Mouse (Mus musculus): ENCODE data around the gene Ahcyl1.
"Not testable (repeated sequence)": the region's sequence is repeated elsewhere in the genome, so short reads cannot be mapped to it uniquely, and the experiment has no call there.

The Ahcyl1 gene

GRCm38 (mm10) chr3:107654861-107655260 lies 41.5 kb downstream of the Ahcyl1 start:
- no peak for DNase-seq (ENCODE audit: low read depth)

- no peak for DNase-seq (ENCODE audit: low read depth)
Measured at GRCm38 (mm10) chr3:107652968-107653367, 43.4 kb downstream of the Ahcyl1 start.

DNA sequence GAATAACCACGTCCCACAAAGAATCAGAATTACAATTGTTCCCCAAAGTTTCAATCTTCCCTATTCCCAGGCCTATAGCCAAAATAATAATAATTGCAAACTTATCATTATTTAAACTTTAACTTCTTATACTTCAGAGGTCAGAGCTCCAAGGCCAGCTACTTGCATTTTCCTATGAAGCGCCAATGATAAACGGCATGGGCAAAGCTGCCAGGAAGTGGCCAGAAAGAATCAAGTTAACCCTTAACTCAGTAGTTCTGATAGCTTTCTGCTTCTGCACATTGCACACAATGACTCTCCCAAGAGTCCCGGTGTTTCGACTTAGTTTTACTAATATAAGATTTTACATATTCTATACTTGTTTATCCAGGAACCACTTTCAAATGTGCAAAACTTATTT lies 46.1 kb downstream of the Ahcyl1 start:
- not testable (repeated sequence) for DNase-seq (ENCODE audit: low read depth)

GRCm38 (mm10) chr3:107646947-107647346 lies 49.4 kb downstream of the Ahcyl1 start:
- DNase-seq (ENCODE audit: low read depth): no peak

DNA sequence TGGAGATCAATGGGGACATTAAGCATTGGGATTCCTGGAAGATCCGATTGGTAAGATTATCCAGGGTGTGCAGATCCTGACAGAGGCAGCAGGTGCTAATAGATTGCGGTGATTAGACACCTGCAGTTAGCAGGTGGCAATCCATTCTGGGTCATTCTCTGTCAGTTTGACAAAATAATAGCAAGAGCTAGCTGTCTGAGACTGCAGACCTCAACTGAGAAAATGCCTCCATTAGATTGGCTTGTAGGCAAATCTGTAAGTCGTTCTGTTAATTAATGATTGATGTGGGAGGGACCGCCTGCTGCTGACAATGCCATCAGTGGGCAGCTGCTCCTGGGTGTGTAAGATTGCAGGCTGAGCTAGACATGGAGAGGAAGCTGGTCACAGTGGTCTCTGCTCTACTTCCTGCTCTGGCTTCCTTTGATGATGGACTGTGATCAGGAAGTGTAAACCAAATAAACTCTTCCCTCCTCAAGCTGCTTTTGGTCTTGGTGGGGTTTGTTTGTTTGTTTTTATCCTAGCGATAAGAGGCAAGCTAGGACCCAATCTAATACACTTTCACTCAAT lies 58.7 kb downstream of the Ahcyl1 start:
- DNase-seq (ENCODE audit: low read depth): no peak

DNA sequence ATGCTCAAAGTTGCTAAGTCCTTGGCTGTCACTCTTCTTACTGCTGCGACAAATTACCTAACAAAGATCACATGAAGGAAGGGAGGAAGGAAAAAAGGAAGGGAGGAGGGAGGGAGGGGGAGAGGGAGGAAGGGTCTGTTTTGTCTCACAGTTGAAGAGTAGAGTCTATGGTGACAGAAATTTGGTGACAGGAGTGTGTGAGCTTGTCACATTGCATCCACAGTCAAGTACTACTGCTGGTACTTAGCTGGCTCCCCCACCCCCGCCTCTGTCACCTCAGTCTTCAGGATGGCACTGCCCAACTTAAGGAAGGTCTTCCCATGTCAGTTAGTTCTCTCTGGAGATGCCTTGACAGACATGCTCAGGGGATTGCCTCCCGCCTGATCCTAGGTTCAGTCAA lies 60.1 kb downstream of the Ahcyl1 start:
- no peak for DNase-seq (ENCODE audit: low read depth)

- DNase-seq (ENCODE audit: low read depth): no peak
Measured at GRCm38 (mm10) chr3:107635836-107636235, 60.5 kb downstream of the Ahcyl1 start.

GRCm38 (mm10) chr3:107633906-107634305 lies 62.5 kb downstream of the Ahcyl1 start:
- no peak for DNase-seq (ENCODE audit: low read depth)

DNA sequence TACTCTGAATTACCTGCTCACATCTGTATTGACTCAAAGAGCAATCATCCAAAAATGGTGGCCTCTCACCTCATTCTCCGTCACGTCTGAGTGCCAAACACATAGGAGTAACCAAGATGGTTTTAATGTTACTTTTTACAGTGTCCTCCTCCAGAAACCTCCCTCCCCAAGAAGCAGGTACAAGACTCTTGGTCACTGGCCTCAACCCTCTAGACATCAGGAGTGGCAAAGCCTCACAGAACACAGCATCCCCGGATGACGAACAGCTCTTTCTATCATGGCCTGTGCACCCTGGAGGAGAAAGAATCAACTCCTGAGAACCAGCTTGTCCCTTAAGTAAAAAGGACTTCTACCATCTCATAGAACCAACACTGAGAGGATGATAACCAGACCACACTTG lies 63.6 kb downstream of the Ahcyl1 start:
- no peak for DNase-seq (ENCODE audit: low read depth)

DNA sequence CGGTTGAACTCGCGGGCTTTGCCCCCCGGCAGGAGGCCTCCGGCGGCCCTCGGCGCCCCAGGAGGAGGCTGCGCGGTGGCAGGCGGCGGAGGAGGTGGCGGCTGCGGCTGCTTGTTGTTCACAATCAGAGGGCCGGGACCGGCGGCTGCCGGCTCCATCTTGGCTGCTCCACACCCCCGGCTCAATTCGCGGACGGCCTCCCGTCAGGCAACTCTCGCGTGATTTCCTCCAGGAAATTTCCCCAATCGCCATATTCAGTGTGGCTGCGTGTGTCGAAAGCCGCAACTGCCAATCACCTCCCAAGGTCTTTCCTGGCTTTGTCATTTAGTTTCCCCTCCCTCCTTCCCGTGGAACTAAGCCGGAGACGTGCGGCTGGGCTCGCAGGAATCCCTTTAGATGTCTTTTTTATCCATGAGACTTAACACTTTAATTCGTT lies 64.8 kb downstream of the Ahcyl1 start, which contains the start of gene Strip1:
TSS of gene Strip1 (minus strand) at position 172 of the 436 bp plus-strand sequence.
- peak; percentile 90 for DNase-seq (ENCODE audit: low read depth)

- peak; percentile 10 for DNase-seq (ENCODE audit: low read depth)
Measured at GRCm38 (mm10) chr3:107630682-107631522, 65.5 kb downstream of the Ahcyl1 start, which contains the start of gene Gm10961. Gene Gm10961, plus strand, starts transcription at chr3:107631322.

DNA sequence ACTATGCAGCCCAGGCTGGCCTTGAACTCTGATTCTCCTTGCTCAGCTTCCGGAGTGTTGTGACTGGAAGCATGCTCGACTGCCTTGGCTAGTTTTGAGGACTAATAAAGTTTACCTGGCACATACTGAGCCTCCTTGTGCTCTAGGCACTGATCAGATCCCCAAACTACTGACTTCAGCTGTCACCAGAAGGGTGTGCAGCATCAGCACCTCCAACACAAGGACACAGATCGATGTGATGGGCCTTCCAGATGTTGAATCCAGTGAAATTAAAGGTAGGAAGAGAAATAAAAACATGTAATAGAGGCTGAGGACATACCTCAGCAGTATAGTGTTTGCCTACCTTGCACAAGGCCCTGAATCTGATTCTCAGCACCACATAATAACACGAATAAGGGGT lies 66.9 kb downstream of the Ahcyl1 start:
- DNase-seq (ENCODE audit: low read depth): no peak

GRCm38 (mm10) chr3:107628551-107628950 lies 67.8 kb downstream of the Ahcyl1 start:
- no peak for DNase-seq (ENCODE audit: low read depth)

DNA sequence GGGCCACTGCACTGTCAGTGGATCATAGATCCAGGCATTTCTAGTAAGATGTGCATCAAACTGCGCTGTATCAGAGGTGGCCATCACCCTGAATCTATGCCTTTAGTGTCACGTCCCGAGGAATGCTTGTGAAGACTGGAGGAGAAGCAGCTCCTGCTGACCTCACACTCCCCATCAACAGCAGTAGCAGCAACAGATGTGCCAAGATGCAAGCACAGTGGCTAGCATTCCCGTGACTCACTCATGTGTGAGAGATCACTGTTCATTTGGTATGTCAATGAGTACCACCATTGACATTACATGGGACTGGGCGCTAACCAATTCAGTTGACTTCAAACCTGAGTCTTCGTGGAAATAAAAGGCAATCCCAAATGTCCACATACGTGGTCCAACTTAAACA lies 68.7 kb downstream of the Ahcyl1 start:
- no peak for DNase-seq (ENCODE audit: low read depth)

DNA sequence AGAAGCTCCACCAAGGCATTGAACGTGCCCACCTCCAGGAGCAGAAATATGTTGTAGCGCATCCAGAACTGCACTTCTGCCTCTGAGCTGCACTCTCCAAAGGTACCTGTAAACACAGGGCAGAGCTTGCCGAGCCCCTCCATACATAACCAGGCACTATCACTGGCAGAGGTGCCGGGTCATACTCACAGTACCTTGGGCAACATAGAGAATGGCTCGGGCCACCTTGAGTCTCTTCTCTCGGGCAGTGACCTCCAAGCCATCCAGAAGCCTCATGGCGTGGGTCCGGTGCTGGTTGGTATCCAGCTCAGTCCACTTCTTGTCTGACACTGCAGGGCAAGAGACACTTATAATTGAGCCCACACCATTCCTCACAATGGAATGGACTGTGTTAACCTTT lies 69.6 kb downstream of the Ahcyl1 start:
- DNase-seq (ENCODE audit: low read depth): no peak

DNA sequence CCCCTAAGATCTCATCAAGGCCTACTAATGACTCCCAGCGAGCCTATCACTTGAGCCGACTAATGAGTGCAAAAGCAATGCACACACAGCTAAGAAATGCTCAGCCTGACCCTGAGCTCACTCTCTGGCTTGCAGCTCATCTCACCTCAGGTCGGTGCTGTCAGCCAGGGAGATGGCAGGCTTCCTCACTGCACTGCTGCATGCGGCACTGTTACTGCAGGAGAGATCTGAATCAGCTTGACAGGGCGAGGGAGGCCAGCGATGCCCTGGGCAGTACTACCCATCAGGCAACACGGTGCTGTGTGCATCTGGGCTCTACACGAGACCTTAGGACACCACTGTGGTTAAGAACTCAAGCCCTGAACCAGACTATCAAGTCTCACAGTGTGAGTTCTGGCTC lies 70.8 kb downstream of the Ahcyl1 start:
- no peak for DNase-seq (ENCODE audit: low read depth)

GRCm38 (mm10) chr3:107624424-107624823 lies 71.9 kb downstream of the Ahcyl1 start:
- DNase-seq (ENCODE audit: low read depth): no peak

GRCm38 (mm10) chr3:107622537-107622936 lies 73.8 kb downstream of the Ahcyl1 start:
- DNase-seq (ENCODE audit: low read depth): no peak

- no peak for DNase-seq (ENCODE audit: low read depth)
Measured at GRCm38 (mm10) chr3:107621286-107622075, 74.9 kb downstream of the Ahcyl1 start.

DNA sequence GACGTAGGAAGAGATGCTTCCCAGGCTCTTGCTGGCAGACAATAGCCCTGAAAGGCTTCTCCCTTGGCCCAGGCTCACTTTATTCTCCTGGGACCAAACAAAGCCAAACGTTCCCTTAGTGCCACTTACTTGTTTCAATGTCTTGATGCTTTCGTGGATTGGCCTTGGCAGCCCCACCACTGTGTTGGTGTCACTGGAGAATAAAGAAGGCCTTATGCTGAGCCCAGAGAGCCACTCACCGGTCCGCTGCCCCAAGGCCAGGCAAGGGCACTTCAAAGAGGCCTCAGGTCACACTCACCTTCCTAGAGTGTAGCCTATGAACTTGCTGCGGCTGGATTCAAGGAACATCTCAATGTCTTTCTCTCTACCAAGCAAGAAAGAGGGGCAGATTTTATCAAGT lies 76.4 kb downstream of the Ahcyl1 start:
- DNase-seq (ENCODE audit: low read depth): no peak

DNA sequence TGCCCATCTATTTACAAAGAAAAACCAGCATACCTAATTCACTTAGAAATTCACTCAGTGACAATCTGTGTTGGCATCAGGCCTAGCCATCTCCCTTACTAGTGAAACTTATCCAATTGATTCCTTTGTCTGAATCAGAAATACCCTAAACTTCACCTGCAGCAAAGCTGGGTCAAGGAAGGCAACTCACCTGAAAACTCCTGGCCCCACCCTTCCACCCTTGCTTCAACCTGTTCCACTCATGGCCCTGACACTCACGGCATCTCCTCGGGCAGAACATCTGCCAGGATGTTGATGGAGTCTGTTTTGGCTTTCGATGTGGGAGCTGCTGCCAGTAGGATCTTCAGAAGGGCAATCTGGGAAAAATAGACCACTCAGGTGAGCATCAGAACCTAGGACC lies 78.6 kb downstream of the Ahcyl1 start:
- no peak for DNase-seq (ENCODE audit: low read depth)
